39 mouse cellular contexts compared by ENCODE assay signal in genomic region chr7:8357879-8358278, GRCm38 (mm10). TPM values are rescaled to one million over a fixed set of nuclear protein-coding genes. Genes with fewer than 3 reads are reported as not detected.
A peak's percentile ranks its signal among the peaks of the same experiment; 100 is the strongest.
DNase-seq lines count a peak whose midpoint lies in the region; ATAC-seq and TF ChIP-seq lines count a peak whose summit lies in the region.
"Not testable (repeated sequence)": the region's sequence is repeated elsewhere in the genome, so short reads cannot be mapped to it uniquely, and the experiment has no call there.
"Had no signal": no experiment of that assay in that cellular context is flagged by ENCODE, and none has a peak within 500 bp of the region (broad histone marks: within the 10 kb centered on the region; RNA-seq: fewer than 3 reads in every experiment).

No protein-coding gene starts in this region.

- not testable (repeated sequence) for H3K27me3 ChIP-seq in G1E (ENCODE audit: insufficient read depth, low read length)

- H3K9me3 ChIP-seq in G1E (replicated peaks) = not testable (repeated sequence)

- not testable (repeated sequence) for H3K4me3 ChIP-seq in G1E (ENCODE audit: low read depth, low read length)

- DNase-seq in G1E (ENCODE audit: low spot score) = peak; percentile 0
- peak; percentile 8 to 43 for DNase-seq in adrenal gland, adult (ENCODE audit: inconsistent age in 2 of 2, low spot score in 1 of 2)
- DNase-seq in adrenal gland, postnatal 25 days = peak; percentile 10
- peak; percentile 82 for DNase-seq in heart, adult 11 months
- peak; percentile 20 for DNase-seq in kidney, postnatal 10 days
- peak; percentile 5 for DNase-seq in lung, postnatal 10 days
- peak; percentile 2 for DNase-seq in thymus, postnatal 14 days

- not testable (repeated sequence) for H3K4me1 ChIP-seq in G1E (ENCODE audit: insufficient read depth, low read depth, low read length)

- H3K36me3 ChIP-seq in G1E (replicated peaks) = not testable (repeated sequence)

- not testable (repeated sequence) for ATAC-seq in G1E (ENCODE audit: extremely low read depth, insufficient number of reproducible peaks, low FRiP score, poor library complexity, severe bottlenecking)

- not testable (repeated sequence) for TF ChIP-seq CTCF in G1E (IDR thresholded peaks at IDR 0.05; ENCODE audit: low read depth, low read length)

RNA-seq across cellular contexts. Expression of gene Vmn2r44, which starts 25.3 kb away (rescaled TPM):
- not detected in 2 replicates for total RNA-seq in G1E (2014; fragmentation: Nextera tagmentation)
- total RNA-seq in G1E (2017) = 0.17 and 0.38 TPM in 2 replicates
- 0.01 TPM in 1 of 2 replicates, not detected in the other for polyA plus RNA-seq in G1E (2012)
- not detected in 2 replicates for total RNA-seq in adrenal gland, postnatal 25 days (2021)
- total RNA-seq: CH12.LX; common myeloid progenitor, adult 5-6 weeks; gastrocnemius, adult 18-20 months; gastrocnemius, postnatal 25 days; heart, adult 2 months; heart, postnatal 10 days; layer of hippocampus, adult 2 months; layer of hippocampus, postnatal 14 days; left cerebral cortex, adult 2 months; left cerebral cortex, postnatal 25 days; liver, adult 2 months; megakaryocyte, adult 5-6 weeks; MEL; neutrophil, adult 5-6 weeks had no signal
- polyA plus RNA-seq: activated CD4-positive, CD25-positive, alpha-beta regulatory T cell, adult 4 months; embryonic facial prominence, embryonic 13.5 days; forebrain, embryonic 10.5 days; forebrain, embryonic 15.5 days; frontal cortex, adult 2 months; heart, adult 2 months; heart, embryonic 13.5 days; hindbrain, embryonic 10.5 days; hindbrain, embryonic 15.5 days; inflammation-experienced regulatory T-cells, adult 6 months; kidney, embryonic 16.5 days; limb, embryonic 12.5 days; liver, adult 2 months; liver, embryonic 15.5 days; lung, embryonic 14.5 days; midbrain, embryonic 11.5 days; midbrain, embryonic 16.5 days; neural tube, embryonic 11.5 days; stomach, embryonic 16.5 days; thymus, adult 2 months had no signal

Comparison
In these comparisons a context has a peak if more than half of its experiments do, and no peak if none do; other contexts are left out.
1. DNase-seq: peak in every context shown above with its lines; median percentile 82 in heart, adult 11 months; 26 in adrenal gland, adult; 20 in kidney, postnatal 10 days; 10 in adrenal gland, postnatal 25 days; 5 in lung, postnatal 10 days; 2 in thymus, postnatal 14 days; 0 in G1E.